Mouse (Mus musculus): Measurements from ENCODE around the gene Dchs1. TPM values are rescaled to one million over a fixed set of nuclear protein-coding genes. Genes with fewer than 3 reads are reported as not detected.

Dchs1 gene
- total and polyA plus RNA-seq, 3 experiments: 0.08 to 0.11 TPM; not detected in 1

DNA sequence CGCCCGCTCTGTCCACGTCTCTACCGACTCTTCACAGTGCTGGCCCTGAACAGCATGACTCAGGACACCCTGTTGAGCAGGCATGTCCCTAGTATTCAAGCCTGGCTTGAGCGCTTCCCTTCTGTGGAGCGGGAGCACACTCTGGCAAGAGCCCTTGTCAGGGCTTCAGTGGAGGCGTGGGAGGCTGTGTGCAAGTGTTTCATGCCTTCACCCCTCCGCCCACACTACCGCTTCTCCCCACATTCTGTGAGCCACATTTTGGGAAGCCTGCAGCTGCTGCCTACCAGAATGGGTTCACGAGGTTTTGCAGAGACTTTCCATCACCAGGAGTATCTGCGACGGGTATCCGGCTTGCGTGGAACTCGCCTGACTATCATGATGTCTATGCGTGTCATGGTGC, 84.3 kb downstream of the Dchs1 start:
- H3K9me3 ChIP-seq (replicated peaks; ENCODE audit: insufficient read depth, low read length): no peaks in the 10 kb centered on the region
- no peak overlapping the region for H3K9ac ChIP-seq (ENCODE audit: control insufficient read depth, low read depth, low read length, poor library complexity, severe bottlenecking)
- H3K27me3 ChIP-seq (ENCODE audit: control insufficient read depth in 1 of 2, insufficient read depth in 2 of 2, low read length in 2 of 2): no peaks in the 10 kb centered on the region
- no peak overlapping the region for H3K27ac ChIP-seq (ENCODE audit: control insufficient read depth, low read depth, low read length)
- H3K4me1 ChIP-seq (ENCODE audit: control insufficient read depth in 1 of 2, insufficient read depth in 2 of 2, low read length in 2 of 2): peaks cover 0 to under 1% of the 10 kb centered on the region in 2 experiments; a peak in 1 of 4 replicates
- no peak for DNase-seq (ENCODE audit: low read depth, low spot score)
- H3K36me3 ChIP-seq (ENCODE audit: control insufficient read depth in 1 of 2, insufficient read depth in 2 of 2, low read length in 2 of 2): no peaks in the 10 kb centered on the region
- no peaks in the 10 kb centered on the region for H3K79me2 ChIP-seq (ENCODE audit: control insufficient read depth, insufficient read depth, low read length, poor library complexity)
- no peak overlapping the region for H3K4me3 ChIP-seq (ENCODE audit: control insufficient read depth in 1 of 2, insufficient read depth in 1 of 2, low read depth in 2 of 2, low read length in 2 of 2)
- TF ChIP-seq BHLHE40 (IDR thresholded peaks at IDR 0.05; ENCODE audit: borderline replicate concordance, low read depth, low read length): no peak
- no peak for TF ChIP-seq NRF1 (IDR thresholded peaks at IDR 0.05; ENCODE audit: insufficient read depth, low read depth, low read length, poor library complexity, severe bottlenecking)
- no peak for TF ChIP-seq POLR2AphosphoS2 (IDR thresholded peaks at IDR 0.05; ENCODE audit: low read length)
- TF ChIP-seq TCF12 (IDR thresholded peaks at IDR 0.05; ENCODE audit: low read depth, low read length): no peak
- TF ChIP-seq MYB (IDR thresholded peaks at IDR 0.05; ENCODE audit: low read depth, low read length): no peak
- TF ChIP-seq NELFE (IDR thresholded peaks at IDR 0.05; ENCODE audit: low read depth, low read length): no peak
- TF ChIP-seq RCOR1 (IDR thresholded peaks at IDR 0.05; ENCODE audit: low read depth, low read length): no peak
- TF ChIP-seq E2F4 (IDR thresholded peaks at IDR 0.05; ENCODE audit: borderline replicate concordance, low read depth, low read length): no peak
- no peak for TF ChIP-seq MAZ (IDR thresholded peaks at IDR 0.05; ENCODE audit: low read depth, low read length)
- no peak for TF ChIP-seq UBTF (IDR thresholded peaks at IDR 0.05; ENCODE audit: borderline replicate concordance, insufficient read depth, low read depth, low read length)
- TF ChIP-seq ZC3H11A (IDR thresholded peaks at IDR 0.05; ENCODE audit: low read depth, low read length): no peak
- TF ChIP-seq POLR2AphosphoS5 (IDR thresholded peaks at IDR 0.05; ENCODE audit: borderline replicate concordance, low read depth, low read length): no peak
- TF ChIP-seq CHD1 (IDR thresholded peaks at IDR 0.05; ENCODE audit: low read depth, low read length): no peak
- TF ChIP-seq ZNF384 (IDR thresholded peaks at IDR 0.05; ENCODE audit: low read depth, low read length): no peak
- TF ChIP-seq POLR2A (IDR thresholded peaks at IDR 0.05; ENCODE audit: control insufficient read depth in 1 of 2, insufficient read depth in 1 of 2, low read depth in 1 of 2, low read length in 2 of 2, poor library complexity in 1 of 2): no peak
- no peak for TF ChIP-seq ETS1 (IDR thresholded peaks at IDR 0.05; ENCODE audit: low read depth, low read length)
- TF ChIP-seq MAX (IDR thresholded peaks at IDR 0.05; ENCODE audit: low read length): no peak

Other genes with a start within 250 kb of the Dchs1 start
- gene Smpd1, start 233.3 kb downstream of the Dchs1 start, total RNA-seq (2012; rRNA removed): 17.9 and 22.2 TPM in 2 replicates
- 10 to 100 TPM; 32.3 to 98.7 TPM for gene Smpd1, start 233.3 kb downstream of the Dchs1 start, polyA plus RNA-seq (2012; ENCODE audit: insufficient read depth in 1 of 2, insufficient read length in 2 of 2, low read depth in 1 of 2, low replicate concordance in 2 of 2, missing spikeins in 1 of 2)
- not detected in 2 replicates for gene Apbb1, start 206.0 kb downstream of the Dchs1 start, total RNA-seq (2012; rRNA removed)
- gene Apbb1, start 206.0 kb downstream of the Dchs1 start, polyA plus RNA-seq (2012; ENCODE audit: insufficient read depth in 1 of 2, insufficient read length in 2 of 2, low read depth in 1 of 2, low replicate concordance in 2 of 2, missing spikeins in 1 of 2): under 1 TPM in 1 of 2 experiments, not detected in 1; 0.13 TPM
- not detected in 2 replicates for gene Hpx, start 187.5 kb downstream of the Dchs1 start, total RNA-seq (2012; rRNA removed)
- gene Hpx, start 187.5 kb downstream of the Dchs1 start, polyA plus RNA-seq (2012; ENCODE audit: insufficient read depth in 1 of 2, insufficient read length in 2 of 2, low read depth in 1 of 2, low replicate concordance in 2 of 2, missing spikeins in 1 of 2): under 1 TPM in 1 of 2 experiments, not detected in 1; 0.14 TPM
- gene Trim3, start 154.1 kb downstream of the Dchs1 start, total RNA-seq (2012; rRNA removed): 7.0 and 7.5 TPM in 2 replicates
- 10 to 100 TPM in 1 of 2 experiments, not detected in 1; 15.4 TPM for gene Trim3, start 154.1 kb downstream of the Dchs1 start, polyA plus RNA-seq (2012; ENCODE audit: insufficient read depth in 1 of 2, insufficient read length in 2 of 2, low read depth in 1 of 2, low replicate concordance in 2 of 2, missing spikeins in 1 of 2)
- gene Timm10b, start 147.6 kb downstream of the Dchs1 start, total RNA-seq (2012; rRNA removed): 103 and 107 TPM in 2 replicates
- gene Timm10b, start 147.6 kb downstream of the Dchs1 start, polyA plus RNA-seq (2012; ENCODE audit: insufficient read depth in 1 of 2, insufficient read length in 2 of 2, low read depth in 1 of 2, low replicate concordance in 2 of 2, missing spikeins in 1 of 2): 100 to 1,000 TPM in 1 of 2 experiments, not detected in 1; 135 TPM
- 75.6 and 78.4 TPM in 2 replicates for gene Arfip2, start 147.2 kb downstream of the Dchs1 start, total RNA-seq (2012; rRNA removed)
- gene Arfip2, start 147.2 kb downstream of the Dchs1 start, polyA plus RNA-seq (2012; ENCODE audit: insufficient read depth in 1 of 2, insufficient read length in 2 of 2, low read depth in 1 of 2, low replicate concordance in 2 of 2, missing spikeins in 1 of 2): 100 to 1,000 TPM in 1 of 2 experiments, not detected in 1; 108 TPM
- 59.1 and 67.2 TPM in 2 replicates for gene Gm45799, start 147.1 kb downstream of the Dchs1 start, total RNA-seq (2012; rRNA removed)
- gene Gm45799, start 147.1 kb downstream of the Dchs1 start, polyA plus RNA-seq (2012; ENCODE audit: insufficient read depth in 1 of 2, insufficient read length in 2 of 2, low read depth in 1 of 2, low replicate concordance in 2 of 2, missing spikeins in 1 of 2): 100 to 1,000 TPM in 1 of 2 experiments, not detected in 1; 109 TPM
- 1.5 and 1.7 TPM in 2 replicates for gene Dnhd1, start 136.8 kb downstream of the Dchs1 start, total RNA-seq (2012; rRNA removed)
- 1 to 10 TPM in 1 of 2 experiments, not detected in 1; 2.6 TPM for gene Dnhd1, start 136.8 kb downstream of the Dchs1 start, polyA plus RNA-seq (2012; ENCODE audit: insufficient read depth in 1 of 2, insufficient read length in 2 of 2, low read depth in 1 of 2, low replicate concordance in 2 of 2, missing spikeins in 1 of 2)
- gene Ilk, start 51.1 kb downstream of the Dchs1 start, total RNA-seq (2012; rRNA removed): 48.3 and 49.6 TPM in 2 replicates
- gene Ilk, start 51.1 kb downstream of the Dchs1 start, polyA plus RNA-seq (2012; ENCODE audit: insufficient read depth in 1 of 2, insufficient read length in 2 of 2, low read depth in 1 of 2, low replicate concordance in 2 of 2, missing spikeins in 1 of 2): 10 to 100 TPM in 1 of 2 experiments, not detected in 1; 76.9 TPM
- gene Rrp8, start 50.3 kb downstream of the Dchs1 start, total RNA-seq (2012; rRNA removed): 43.7 and 54.2 TPM in 2 replicates
- 10 to 100 TPM in 1 of 2 experiments, not detected in 1; 66.9 TPM for gene Rrp8, start 50.3 kb downstream of the Dchs1 start, polyA plus RNA-seq (2012; ENCODE audit: insufficient read depth in 1 of 2, insufficient read length in 2 of 2, low read depth in 1 of 2, low replicate concordance in 2 of 2, missing spikeins in 1 of 2)
- 233 and 253 TPM in 2 replicates for gene Taf10, start 43.3 kb downstream of the Dchs1 start, total RNA-seq (2012; rRNA removed)
- gene Taf10, start 43.3 kb downstream of the Dchs1 start, polyA plus RNA-seq (2012; ENCODE audit: insufficient read depth in 1 of 2, insufficient read length in 2 of 2, low read depth in 1 of 2, low replicate concordance in 2 of 2, missing spikeins in 1 of 2): 100 to 1,000 TPM in 1 of 2 experiments, not detected in 1; 350 TPM
- gene Tpp1, start 35.4 kb downstream of the Dchs1 start, total RNA-seq (2012; rRNA removed): 17.5 and 17.6 TPM in 2 replicates
- 10 to 100 TPM in 1 of 2 experiments, not detected in 1; 45.4 TPM for gene Tpp1, start 35.4 kb downstream of the Dchs1 start, polyA plus RNA-seq (2012; ENCODE audit: insufficient read depth in 1 of 2, insufficient read length in 2 of 2, low read depth in 1 of 2, low replicate concordance in 2 of 2, missing spikeins in 1 of 2)
- gene Mrpl17, start 23.4 kb upstream of the Dchs1 start, total RNA-seq (2012; rRNA removed): 198 and 230 TPM in 2 replicates
- 100 to 1,000 TPM in 1 of 2 experiments, not detected in 1; 196 TPM for gene Mrpl17, start 23.4 kb upstream of the Dchs1 start, polyA plus RNA-seq (2012; ENCODE audit: insufficient read depth in 1 of 2, insufficient read length in 2 of 2, low read depth in 1 of 2, low replicate concordance in 2 of 2, missing spikeins in 1 of 2)
- not detected in 2 replicates for gene Gm4070, start 166.3 kb upstream of the Dchs1 start, total RNA-seq (2012; rRNA removed)
- gene Gm4070, start 166.3 kb upstream of the Dchs1 start, polyA plus RNA-seq (2012; ENCODE audit: insufficient read depth in 1 of 2, insufficient read length in 2 of 2, low read depth in 1 of 2, low replicate concordance in 2 of 2, missing spikeins in 1 of 2): not detected